Mouse (Mus musculus) small intestine, adult 2 months (tissue): ENCODE measurements around the gene Pde4dip.

Experiments
- CTCF ChIP-seq: fragments of 200-500 bp; IDR thresholded peaks from 2 replicates; pipeline ENCODE4 v1.5.1; 2012; ENCODE audit warnings: low read depth, mild to moderate bottlenecking, control low read depth, inconsistent platforms, low read length, moderate library complexity, mixed read lengths; ENCODE audit not compliant: insufficient replicate concordance, insufficient read length; ENCODE audit errors: extremely low read depth
- POLR2A ChIP-seq: fragments of 200-500 bp; IDR thresholded peaks from 2 replicates; pipeline ENCODE4 v1.6.1; 2012; ENCODE audit warnings: low read depth, mild to moderate bottlenecking, control low read depth, inconsistent platforms, low read length, moderate library complexity

- TF ChIP-seq CTCF (no peak), POLR2A (no peak)
These were observed 246.5 kb downstream of the Pde4dip start for GRCm38 (mm10) chr3:97642001-97642400.
